Mouse (Mus musculus) spleen, adult 18-20 months (tissue): Measurements from ENCODE around the gene Ifna2.
A peak's percentile ranks its signal among the peaks of the same experiment; 100 is the strongest.

ENCODE experiments used
- DNase-seq, 2 experiments: peaks; one replicate each; pipeline ENCODE4 v3.0.0; 2022; ENCODE audit warnings: mixed read lengths in 2 of 2

The Ifna2 gene

GRCm38 (mm10) chr4:88683812-88684211 lies at the start of gene Ifna2:
Gene Ifna2, minus strand, starts transcription at chr4:88683912.
- DNase-seq: no peak

GRCm38 (mm10) chr4:88727324-88727723 lies 43.6 kb upstream of the Ifna2 start:
- peak in 1 of 2 experiments; percentile 40 for DNase-seq

GRCm38 (mm10) chr4:88726727-88727126 lies 43.0 kb upstream of the Ifna2 start:
- DNase-seq: no peak

- DNase-seq: no peak
Measured at GRCm38 (mm10) chr4:88723497-88724090, 39.9 kb upstream of the Ifna2 start.

GRCm38 (mm10) chr4:88721791-88722721 lies 38.3 kb upstream of the Ifna2 start, which contains the start of the genes Gm26566 and Klhl9:
Gene Gm26566, plus strand, starts transcription at chr4:88721805.
Gene Klhl9, minus strand, starts transcription at chr4:88722465.
- DNase-seq: peak; percentile 81 to 83

GRCm38 (mm10) chr4:88718715-88719114 lies 35.0 kb upstream of the Ifna2 start:
- DNase-seq: no peak

- DNase-seq: no peak
Measured at GRCm38 (mm10) chr4:88715059-88715458, 31.3 kb upstream of the Ifna2 start.

- DNase-seq: no peak
Measured at GRCm38 (mm10) chr4:88714281-88714680, 30.6 kb upstream of the Ifna2 start.

GRCm38 (mm10) chr4:88707128-88707826 lies 23.6 kb upstream of the Ifna2 start:
- DNase-seq: no peak

- no peak for DNase-seq
Measured at GRCm38 (mm10) chr4:88705924-88706323, 22.2 kb upstream of the Ifna2 start.

GRCm38 (mm10) chr4:88699301-88699700 lies 15.6 kb upstream of the Ifna2 start:
- no peak for DNase-seq

- DNase-seq: no peak
Measured at GRCm38 (mm10) chr4:88698781-88699180, 15.1 kb upstream of the Ifna2 start.

- DNase-seq: no peak
Measured at GRCm38 (mm10) chr4:88697753-88698152, 14.0 kb upstream of the Ifna2 start.

GRCm38 (mm10) chr4:88697108-88697507 lies 13.4 kb upstream of the Ifna2 start:
- DNase-seq: no peak

- DNase-seq: peak; percentile 45 to 74
Measured at GRCm38 (mm10) chr4:88696237-88696884, 12.6 kb upstream of the Ifna2 start.

- no peak for DNase-seq
Measured at GRCm38 (mm10) chr4:88693392-88693791, 9.7 kb upstream of the Ifna2 start.

- DNase-seq: no peak
Measured at GRCm38 (mm10) chr4:88692537-88692936, 8.8 kb upstream of the Ifna2 start.

GRCm38 (mm10) chr4:88691259-88691658 lies 7.5 kb upstream of the Ifna2 start, which contains the start of gene Ifnab:
Gene Ifnab, minus strand, starts transcription at chr4:88691359.
- DNase-seq: no peak

- no peak for DNase-seq
Measured at GRCm38 (mm10) chr4:88681353-88681752, 2.4 kb downstream of the Ifna2 start.

GRCm38 (mm10) chr4:88680362-88680761 lies 3.4 kb downstream of the Ifna2 start:
- DNase-seq: peak in 1 of 2 experiments; percentile 27

GRCm38 (mm10) chr4:88676824-88677223 lies 6.9 kb downstream of the Ifna2 start, which contains the start of gene Ifna16:
Gene Ifna16, minus strand, starts transcription at chr4:88676924.
- DNase-seq: no peak

GRCm38 (mm10) chr4:88655461-88655860 lies 28.3 kb downstream of the Ifna2 start:
- DNase-seq: no peak

- no peak for DNase-seq
Measured at GRCm38 (mm10) chr4:88653644-88654043, 30.1 kb downstream of the Ifna2 start.
